Mouse (Mus musculus) layer of hippocampus, adult 9-10 months (tissue): ENCODE results near the gene Lim2.
A peak's percentile ranks its signal among the peaks of the same experiment; 100 is the strongest.

Experiments
- DNase-seq: peaks from one replicate; pipeline ENCODE4 v3.0.0; 2022; ENCODE audit warnings: low spot score

The Lim2 gene

GRCm38 (mm10) chr7:43443917-43444293, 16.4 kb downstream of the Lim2 start, which contains the start of the genes Etfb and Gm45233:
Gene Etfb, plus strand, starts transcription at chr7:43444083.
Gene Gm45233, plus strand, starts transcription at chr7:43444128.
- DNase-seq: peak; percentile 81

GRCm38 (mm10) chr7:43447801-43448200, 20.3 kb downstream of the Lim2 start:
- DNase-seq: no peak

GRCm38 (mm10) chr7:43448246-43448645, 20.8 kb downstream of the Lim2 start:
- no peak for DNase-seq

DNA sequence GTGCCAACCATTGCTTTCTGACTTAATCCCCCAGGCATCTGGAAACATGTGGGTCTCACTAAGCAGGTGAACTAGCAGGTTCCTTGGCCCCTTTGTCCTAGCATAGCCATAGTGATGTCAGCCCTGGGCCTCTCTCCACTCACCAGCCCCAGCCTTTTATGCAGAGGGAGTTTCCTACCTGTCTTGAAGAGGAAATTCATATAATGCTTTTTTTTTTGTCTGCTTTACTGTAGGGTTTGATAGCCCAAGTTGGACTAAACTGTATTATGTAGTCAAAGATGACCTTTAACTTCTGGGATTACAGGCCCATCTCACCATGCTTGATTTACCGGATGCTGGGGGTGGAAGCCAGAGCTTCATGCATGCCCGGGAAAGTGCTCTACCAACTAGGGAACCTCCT, 22.3 kb downstream of the Lim2 start:
- no peak for DNase-seq

GRCm38 (mm10) chr7:43451726-43452125, 24.3 kb downstream of the Lim2 start:
- DNase-seq: no peak

DNA sequence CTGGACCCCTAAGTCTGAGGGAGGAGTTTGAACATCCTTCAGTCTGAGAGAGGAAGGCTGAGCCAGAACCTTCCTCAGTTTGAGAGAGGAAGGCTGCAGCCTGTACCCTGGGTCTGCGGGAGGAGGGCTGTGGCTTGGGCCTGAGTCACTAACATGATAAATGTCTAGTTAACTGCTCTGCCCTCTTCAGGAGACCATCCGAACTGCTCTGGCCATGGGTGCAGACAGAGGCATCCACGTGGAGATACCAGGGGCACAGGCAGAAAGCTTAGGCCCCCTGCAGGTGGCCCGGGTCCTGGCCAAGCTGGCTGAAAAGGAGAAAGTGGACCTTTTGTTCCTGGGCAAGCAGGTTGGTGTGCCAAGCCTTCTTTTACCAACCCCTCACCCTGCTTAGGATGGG, 25.1 kb downstream of the Lim2 start:
- no peak for DNase-seq

- no peak for DNase-seq
These were observed 26.3 kb downstream of the Lim2 start for GRCm38 (mm10) chr7:43453599-43454355.

GRCm38 (mm10) chr7:43454371-43454770, 26.9 kb downstream of the Lim2 start:
- no peak for DNase-seq

DNA sequence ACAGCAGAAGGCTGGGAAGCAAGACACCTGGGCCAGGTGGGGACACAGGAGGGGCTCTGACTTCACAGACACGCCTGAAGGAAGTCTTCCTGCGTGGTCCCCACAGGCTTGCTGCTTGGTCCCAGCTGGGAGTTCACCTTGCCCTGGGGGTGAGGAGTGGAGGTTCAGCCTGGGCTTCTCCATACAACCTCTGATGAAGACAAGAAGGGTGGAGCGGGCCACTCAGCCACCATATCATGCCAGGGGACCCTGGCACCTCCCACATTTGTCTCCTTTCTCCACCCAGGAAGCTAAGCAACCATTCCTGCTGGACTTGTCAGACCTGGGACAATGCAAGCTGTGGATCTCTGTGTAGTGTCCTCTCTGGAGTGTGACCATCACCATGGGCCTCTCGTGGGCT, 35.4 kb downstream of the Lim2 start, which contains the start of gene Vsig10l:
Vsig10l (plus strand) TSS at position 301 of the 400 bp plus-strand sequence.
- no peak for DNase-seq

- DNase-seq: no peak
These were observed 36.5 kb downstream of the Lim2 start for GRCm38 (mm10) chr7:43463976-43464375.

DNA sequence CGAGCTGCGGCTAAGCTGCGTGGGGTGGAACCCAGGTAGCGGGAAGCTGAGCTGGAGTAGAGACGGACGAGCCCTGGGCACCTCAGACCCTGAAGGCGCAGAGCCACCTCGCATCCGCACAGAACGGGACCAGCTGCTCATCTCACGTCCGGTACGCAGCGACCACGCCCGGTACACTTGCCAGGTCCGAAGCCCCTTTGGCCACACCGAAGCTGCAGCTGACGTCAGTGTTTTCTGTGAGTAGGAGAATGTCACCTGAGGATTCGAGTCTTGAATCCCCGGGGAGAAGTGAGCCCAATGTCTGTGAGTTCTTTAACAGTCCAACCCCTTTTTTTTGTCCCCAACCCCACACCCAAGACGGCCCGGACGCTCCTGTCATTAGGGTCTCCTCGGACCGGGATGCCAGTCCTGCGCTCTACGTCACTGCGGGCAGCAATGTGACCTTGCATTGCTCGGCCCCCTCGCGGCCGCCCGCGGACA, 37.4 kb downstream of the Lim2 start:
- no peak for DNase-seq

DNA sequence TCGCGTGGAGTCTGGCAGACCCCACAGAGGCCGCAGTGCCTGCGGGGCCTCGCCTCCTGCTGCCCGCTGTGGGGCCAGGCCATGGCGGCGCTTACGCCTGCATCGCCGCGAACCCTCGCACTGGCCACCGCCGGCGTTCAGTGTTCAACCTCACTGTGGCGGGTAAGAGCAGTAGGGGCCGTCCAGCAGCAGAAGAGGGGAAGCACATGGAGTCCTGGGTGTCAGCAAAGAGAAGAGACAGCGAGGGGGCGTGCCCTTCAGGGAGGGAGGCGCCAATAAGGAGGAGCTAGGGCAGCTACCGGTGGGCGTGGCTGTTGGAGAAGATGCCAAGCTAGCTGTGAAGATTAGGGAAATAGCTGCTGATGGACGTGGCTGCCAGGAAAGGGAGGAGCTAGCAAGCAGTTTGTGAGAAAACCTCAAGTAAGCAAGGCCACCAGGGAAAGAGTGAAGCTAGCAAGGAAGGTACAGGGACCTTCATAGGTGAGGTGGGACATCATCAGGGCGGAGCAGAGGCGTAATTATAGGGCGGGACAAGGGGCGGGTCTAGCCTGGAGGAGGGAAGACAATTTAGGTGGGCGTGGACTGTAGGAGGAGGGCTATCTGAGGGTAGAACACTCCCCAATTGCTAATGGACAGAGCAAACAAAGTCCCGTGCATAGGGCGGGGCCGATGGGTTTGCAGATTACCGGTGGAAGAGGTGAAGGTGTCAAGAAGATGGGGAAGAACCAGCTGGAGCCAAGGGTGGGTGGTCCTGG, 38.1 kb downstream of the Lim2 start:
- DNase-seq: no peak

DNA sequence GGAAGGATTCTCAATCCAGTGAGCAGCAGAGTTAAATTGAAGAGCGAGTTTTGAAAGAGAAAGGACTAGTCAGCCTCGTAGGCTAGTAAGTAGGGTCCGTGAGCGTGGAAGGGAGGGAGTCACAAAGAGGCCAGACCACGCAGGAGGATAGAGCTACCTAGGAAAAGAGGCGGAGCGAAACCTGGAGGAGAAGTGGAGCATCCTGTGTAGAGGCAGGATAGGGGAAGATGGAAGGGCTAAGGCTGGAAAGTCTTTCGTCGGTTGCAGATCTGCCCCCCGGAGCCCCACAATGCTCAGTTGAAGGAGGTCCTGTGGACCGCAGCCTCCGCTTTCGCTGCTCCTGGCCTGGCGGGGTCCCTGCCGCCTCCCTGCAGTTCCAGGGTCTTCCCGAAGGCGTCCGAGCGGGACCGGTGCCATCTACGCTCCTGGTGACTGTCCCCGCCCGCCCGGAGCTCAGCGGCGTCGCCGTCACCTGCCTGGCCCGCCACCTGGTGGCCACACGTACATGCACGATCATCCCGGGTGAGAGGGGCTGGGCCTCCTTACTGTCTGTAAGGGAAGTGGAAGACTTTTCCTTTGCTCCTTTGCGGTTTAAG, 38.7 kb downstream of the Lim2 start:
- no peak for DNase-seq

DNA sequence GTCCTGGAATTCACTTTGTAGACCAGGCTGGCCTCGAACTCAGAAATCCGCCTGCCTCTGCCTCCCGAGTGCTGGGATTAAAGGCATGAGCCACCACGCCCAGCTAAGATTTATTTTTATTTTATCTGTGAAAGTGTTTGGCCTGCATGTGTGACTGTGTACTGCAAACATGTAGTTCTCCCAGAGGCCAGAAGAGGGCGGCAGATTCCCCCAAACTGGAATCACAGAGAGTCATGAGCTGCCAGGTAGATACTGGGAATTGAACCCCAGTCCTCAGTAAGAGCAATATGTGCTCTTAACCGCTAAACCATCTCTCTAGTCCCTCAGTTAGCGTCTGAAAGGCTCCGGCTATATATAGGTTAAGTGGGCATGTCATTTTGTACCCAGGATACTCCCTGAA, 42.9 kb downstream of the Lim2 start:
- DNase-seq: no peak

- no peak for DNase-seq
These were observed 48.2 kb downstream of the Lim2 start for GRCm38 (mm10) chr7:43475706-43476105.

DNA sequence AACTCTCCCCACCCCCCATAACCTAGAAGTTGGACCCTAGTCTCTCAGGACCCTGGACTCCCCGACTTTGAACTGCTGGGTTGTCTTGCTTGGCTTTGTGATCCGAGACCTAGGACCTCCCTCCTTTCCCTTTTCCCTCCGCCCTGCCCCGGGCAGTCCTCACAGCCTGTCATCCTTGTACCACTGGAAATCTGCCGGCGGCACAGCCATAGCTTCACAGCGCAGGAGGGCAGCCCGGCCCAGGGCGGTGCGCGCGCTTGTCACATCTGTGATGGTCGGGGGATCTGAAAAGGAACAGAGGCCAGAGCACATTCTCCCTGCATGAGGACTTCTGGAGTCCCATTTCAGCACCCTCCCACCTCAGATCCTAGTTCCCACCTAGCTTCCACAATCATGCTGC, 48.9 kb downstream of the Lim2 start:
- no peak for DNase-seq

- no peak for DNase-seq
These were observed 53.7 kb downstream of the Lim2 start for GRCm38 (mm10) chr7:43481191-43481590.

GRCm38 (mm10) chr7:43482090-43482716, 54.7 kb downstream of the Lim2 start:
- DNase-seq: no peak

DNA sequence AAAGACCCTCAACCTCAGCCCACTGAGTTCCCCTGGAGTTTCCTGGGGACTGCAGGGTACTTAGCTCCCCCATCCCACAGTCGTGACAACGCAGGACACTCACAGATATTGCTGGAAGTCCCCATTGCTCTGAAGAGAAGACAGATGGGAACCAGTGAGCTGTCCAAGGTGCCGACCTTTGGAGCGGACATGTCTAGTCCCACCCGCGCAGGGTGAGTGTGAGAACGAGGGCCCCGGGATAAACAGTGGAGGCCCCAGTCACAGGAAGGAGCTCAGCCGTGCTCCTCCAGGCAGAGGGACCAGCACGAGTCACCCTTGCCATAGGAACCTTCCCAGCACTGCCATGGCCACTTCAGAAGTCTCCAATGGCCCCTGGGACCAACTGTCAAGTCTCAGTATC, 55.8 kb downstream of the Lim2 start:
- no peak for DNase-seq
